Comparison of ENCODE assay signal across 9 mouse cellular contexts in genomic region chr5:105701844-105702243, GRCm38 (mm10). TPM values are rescaled to one million over a fixed set of nuclear protein-coding genes. Genes with fewer than 3 reads are reported as not detected.
A peak's percentile ranks its signal among the peaks of the same experiment; 100 is the strongest.
DNase-seq lines count a peak whose midpoint lies in the region; ATAC-seq lines count a peak whose summit lies in the region.
"Had no signal": no experiment of that assay in that cellular context is flagged by ENCODE, and none has a peak within 500 bp of the region (broad histone marks: within the 10 kb centered on the region; RNA-seq: fewer than 3 reads in every experiment).

No protein-coding gene starts in this region.

- no peak for ATAC-seq in neural tube, embryonic 11.5 days (ENCODE audit: insufficient read depth, low FRiP score, low TSS enrichment)
- ATAC-seq: Patski had no signal

- H3K9me3 ChIP-seq in neural tube, embryonic 11.5 days (ENCODE audit: control insufficient read depth, low read length), result no peaks in the 10 kb centered on the region

- no peaks in the 10 kb centered on the region for H3K36me3 ChIP-seq in neural tube, embryonic 11.5 days (ENCODE audit: control insufficient read depth, insufficient read depth, low read length)

- peaks cover 8% of the 10 kb centered on the region; the same call in 1 of the 2 replicates for H3K4me1 ChIP-seq in neural tube, embryonic 11.5 days (ENCODE audit: control insufficient read depth, insufficient read depth, low read length)

- WGBS in neural tube, embryonic 11.5 days, result 70% methylated on average over 8 of the region's 8 CpGs

- H3K4me2 ChIP-seq in neural tube, embryonic 11.5 days (ENCODE audit: low read depth), result no peak overlapping the region

- peak overlapping the region; percentile 90; the same call in 1 of the 2 replicates for H3K4me3 ChIP-seq in neural tube, embryonic 11.5 days (ENCODE audit: low read depth, low read length)

- H3K27ac ChIP-seq in neural tube, embryonic 11.5 days (ENCODE audit: low read depth, low read length), result no peak overlapping the region

- DNase-seq in neural tube, embryonic 11.5 days (ENCODE audit: low spot score), result no peak
- no peak for DNase-seq in neural tube, embryonic 10.5 days (ENCODE audit: extremely low spot score, low spot score)
- peak; percentile 57 for DNase-seq in kidney, adult 18-20 months
- peak; percentile 78 for DNase-seq in lung, postnatal 36 days
- DNase-seq in frontal cortex, postnatal 36 days (ENCODE audit: low spot score in 2 of 2), result no peak
- DNase-seq in layer of hippocampus, adult 18-20 months (ENCODE audit: low spot score in 2 of 2), result no peak
- no peak for DNase-seq in right cerebral cortex, adult 18-20 months
- no peak for DNase-seq in spleen, postnatal 14 days (ENCODE audit: low spot score in 2 of 2)

- H3K27me3 ChIP-seq in neural tube, embryonic 11.5 days (ENCODE audit: control insufficient read depth, insufficient read depth, low read length), result no peaks in the 10 kb centered on the region
- H3K27me3 ChIP-seq: Patski had no signal

- H3K9ac ChIP-seq in neural tube, embryonic 11.5 days (ENCODE audit: low read length), result no peak overlapping the region

RNA-seq across cellular contexts. Expression of gene Lrrc8d, which starts 2.1 kb away (rescaled TPM):
- 28.1 and 28.6 TPM in 2 replicates for polyA plus RNA-seq in neural tube, embryonic 11.5 days (2014; fragmentation: Nextera tagmentation; extraction: Ambion mirVana)
- total RNA-seq in layer of hippocampus, adult 18-20 months (2021), result 10 to 100 TPM; 46.8 to 47.8 TPM

Comparison
In these comparisons a context has a peak if more than half of its experiments do, and no peak if none do; other contexts are left out.
1. DNase-seq: peak in kidney, adult 18-20 months (single experiment) and lung, postnatal 36 days (single experiment); none in neural tube, embryonic 11.5 days (single experiment), neural tube, embryonic 10.5 days (single experiment), frontal cortex, postnatal 36 days (0 of 2), layer of hippocampus, adult 18-20 months (0 of 2), right cerebral cortex, adult 18-20 months (single experiment) and spleen, postnatal 14 days (0 of 2).